In the genomic region with DNA sequence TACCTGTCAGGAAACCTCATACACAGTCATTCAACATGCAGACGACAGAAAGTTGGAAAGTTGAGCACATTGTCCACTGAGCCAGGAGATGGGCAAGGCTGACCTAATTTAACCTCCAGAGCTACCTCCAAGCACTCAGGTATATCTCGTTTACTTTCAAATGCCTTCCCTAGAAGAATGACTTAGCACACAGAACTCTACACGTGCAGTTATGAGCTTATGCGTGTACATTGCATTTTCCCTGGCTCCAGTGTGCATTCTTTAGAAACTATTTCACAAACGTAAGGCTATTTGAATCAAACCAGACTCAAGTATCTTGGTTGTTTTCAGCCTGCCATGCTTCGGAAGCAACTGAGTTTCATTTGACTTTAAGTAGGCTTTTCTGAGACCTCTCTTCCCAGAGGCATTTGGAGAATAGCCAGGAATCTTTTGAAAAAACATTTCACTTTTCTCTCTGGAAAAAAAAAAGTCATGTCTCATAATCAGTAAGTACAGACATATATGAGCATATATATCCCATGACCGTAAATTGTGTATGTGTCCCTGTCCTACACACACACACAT, we compare ENCODE assay signal across 29 mouse cellular contexts.
DNase-seq lines count a peak whose midpoint lies in the region; ATAC-seq and TF ChIP-seq lines count a peak whose summit lies in the region.
"Had no signal": no experiment of that assay in that cellular context is flagged by ENCODE, and none has a peak within 500 bp of the region (broad histone marks: within the 10 kb centered on the region; RNA-seq: fewer than 3 reads in every experiment).

No protein-coding gene starts in this region.

- H3K9ac ChIP-seq in embryonic facial prominence, embryonic 13.5 days, result no peak overlapping the region
- no peak overlapping the region for H3K9ac ChIP-seq in limb, embryonic 14.5 days (ENCODE audit: low read depth, low read length, severe bottlenecking)
- H3K9ac ChIP-seq: heart, embryonic 12.5 days; hindbrain, embryonic 15.5 days; limb, embryonic 12.5 days; liver, embryonic 13.5 days; midbrain, embryonic 13.5 days; neural tube, embryonic 13.5 days had no signal

- no peaks in the 10 kb centered on the region for H3K36me3 ChIP-seq in embryonic facial prominence, embryonic 13.5 days
- no peaks in the 10 kb centered on the region for H3K36me3 ChIP-seq in embryonic facial prominence, embryonic 10.5 days (replicated peaks)
- no peaks in the 10 kb centered on the region for H3K36me3 ChIP-seq in limb, embryonic 14.5 days (ENCODE audit: control insufficient read depth, insufficient read depth, low read length)
- H3K36me3 ChIP-seq in limb, embryonic 10.5 days, result no peaks in the 10 kb centered on the region
- H3K36me3 ChIP-seq: G1E; heart, embryonic 12.5 days; hindbrain, embryonic 10.5 days; hindbrain, embryonic 15.5 days; limb, embryonic 12.5 days; liver, embryonic 13.5 days; midbrain, embryonic 13.5 days; neural tube, embryonic 13.5 days had no signal

- H3K27me3 ChIP-seq in embryonic facial prominence, embryonic 13.5 days, result no peaks in the 10 kb centered on the region
- no peaks in the 10 kb centered on the region for H3K27me3 ChIP-seq in embryonic facial prominence, embryonic 10.5 days (replicated peaks; ENCODE audit: low read depth, poor library complexity, severe bottlenecking)
- H3K27me3 ChIP-seq in limb, embryonic 14.5 days (ENCODE audit: control insufficient read depth, insufficient read depth, low read length), result no peaks in the 10 kb centered on the region
- no peaks in the 10 kb centered on the region for H3K27me3 ChIP-seq in limb, embryonic 10.5 days (ENCODE audit: low read depth, poor library complexity, severe bottlenecking)
- H3K27me3 ChIP-seq: heart, embryonic 12.5 days; hindbrain, embryonic 15.5 days; limb, embryonic 12.5 days; liver, embryonic 13.5 days; midbrain, embryonic 13.5 days; neural tube, embryonic 13.5 days; Patski had no signal

- DNase-seq in embryonic facial prominence, embryonic 10.5 days (ENCODE audit: low spot score), result no peak
- peak; percentile 60 for DNase-seq in limb, embryonic 14.5 days (ENCODE audit: low spot score)
- DNase-seq in limb, embryonic 10.5 days (ENCODE audit: low spot score), result no peak
- DNase-seq in 3T3-L1 (ENCODE audit: low read depth, low spot score), result peak; percentile 36
- no peak for DNase-seq in gastrocnemius, postnatal 14 days
- DNase-seq: adrenal gland, postnatal 14 days; cerebellum, adult 11-12 months; cerebellum, adult 9-11 months; embryo, embryonic 11 days; gastrocnemius, adult 2 months; heart, adult 2 months; heart, postnatal 10 days; kidney, adult 9 months; kidney, postnatal 14 days; liver, embryonic 13.5 days; lung, adult 2 months had no signal

- 0 out of 2 replicates have a peak, but pooled peaks cover 6% of the 10 kb centered on the region for H3K4me1 ChIP-seq in embryonic facial prominence, embryonic 13.5 days
- no peaks in the 10 kb centered on the region for H3K4me1 ChIP-seq in embryonic facial prominence, embryonic 10.5 days
- no peaks in the 10 kb centered on the region for H3K4me1 ChIP-seq in limb, embryonic 14.5 days (ENCODE audit: control insufficient read depth, insufficient read depth, low read length)
- H3K4me1 ChIP-seq in limb, embryonic 10.5 days, result no peaks in the 10 kb centered on the region
- peaks cover 9% of the 10 kb centered on the region for H3K4me1 ChIP-seq in embryonic fibroblast, embryonic 13.5 days (ENCODE audit: control insufficient read depth, insufficient read depth, low read length)
- H3K4me1 ChIP-seq: heart, embryonic 12.5 days; hindbrain, embryonic 10.5 days; hindbrain, embryonic 15.5 days; limb, embryonic 12.5 days; liver, embryonic 13.5 days; midbrain, embryonic 13.5 days; neural tube, embryonic 13.5 days had no signal

- no peak for TF ChIP-seq CTCF in embryonic fibroblast, embryonic 13.5 days (IDR thresholded peaks at IDR 0.05; ENCODE audit: borderline replicate concordance, insufficient read depth, low read length)

- no peak overlapping the region for H3K4me2 ChIP-seq in embryonic facial prominence, embryonic 13.5 days
- H3K4me2 ChIP-seq in limb, embryonic 14.5 days (replicated peaks; ENCODE audit: low read depth, low read length, severe bottlenecking), result no peak overlapping the region
- H3K4me2 ChIP-seq: heart, embryonic 12.5 days; hindbrain, embryonic 15.5 days; limb, embryonic 12.5 days; liver, embryonic 13.5 days; midbrain, embryonic 13.5 days; neural tube, embryonic 13.5 days had no signal

- no peak for TF ChIP-seq POLR2A in limb, embryonic 14.5 days (IDR thresholded peaks at IDR 0.05; ENCODE audit: borderline replicate concordance, extremely low read depth, insufficient read depth, insufficient read length)
- TF ChIP-seq POLR2A in embryonic fibroblast, embryonic 13.5 days (IDR thresholded peaks at IDR 0.05; ENCODE audit: low read depth, low read length), result no peak

- no peak overlapping the region for H3K4me3 ChIP-seq in embryonic facial prominence, embryonic 13.5 days
- H3K4me3 ChIP-seq in embryonic facial prominence, embryonic 10.5 days, result no peak overlapping the region
- H3K4me3 ChIP-seq in limb, embryonic 14.5 days (replicated peaks; ENCODE audit: low read length), result no peak overlapping the region
- H3K4me3 ChIP-seq in limb, embryonic 10.5 days, result no peak overlapping the region
- H3K4me3 ChIP-seq in embryonic fibroblast, embryonic 13.5 days (ENCODE audit: insufficient read depth, low read length), result no peak overlapping the region
- H3K4me3 ChIP-seq: gastrocnemius, adult 2 months; heart, adult 2 months; heart, embryonic 12.5 days; hindbrain, embryonic 10.5 days; hindbrain, embryonic 15.5 days; limb, embryonic 12.5 days; liver, embryonic 13.5 days; midbrain, embryonic 13.5 days; neural tube, embryonic 13.5 days had no signal

- no peak for ATAC-seq in embryonic facial prominence, embryonic 13.5 days (ENCODE audit: insufficient number of reproducible peaks, insufficient read depth, low FRiP score, low TSS enrichment, low read depth)
- no peak for ATAC-seq in limb, embryonic 14.5 days (ENCODE audit: low FRiP score, low read depth)
- ATAC-seq: forebrain, embryonic 14.5 days; inflammation-experienced regulatory T-cells, adult 6 months; midbrain, embryonic 13.5 days; Patski had no signal

- WGBS in embryonic facial prominence, embryonic 13.5 days, result 48% methylated on average over 7 of the region's 7 CpGs
- 86% methylated on average over 7 of the region's 7 CpGs for WGBS in embryonic facial prominence, embryonic 10.5 days
- 57% methylated on average over 7 of the region's 7 CpGs for WGBS in limb, embryonic 14.5 days
- WGBS in limb, embryonic 10.5 days, result 88% methylated on average over 7 of the region's 7 CpGs

- intact Hi-C loops in gastrocnemius, postnatal 14 days (cut with DNase I; ENCODE audit: low total_unique reads), result no loop called here

- H3K27ac ChIP-seq in embryonic facial prominence, embryonic 13.5 days, result peak overlapping the region; percentile 44
- no peak overlapping the region for H3K27ac ChIP-seq in embryonic facial prominence, embryonic 10.5 days (replicated peaks)
- H3K27ac ChIP-seq in limb, embryonic 14.5 days (replicated peaks; ENCODE audit: low read depth, low read length), result no peak overlapping the region
- no peak overlapping the region for H3K27ac ChIP-seq in limb, embryonic 10.5 days
- H3K27ac ChIP-seq in embryonic fibroblast, embryonic 13.5 days (ENCODE audit: insufficient read depth, low read length), result peak overlapping the region; percentile 76
- H3K27ac ChIP-seq: gastrocnemius, adult 2 months; heart, adult 2 months; hindbrain, embryonic 10.5 days; hindbrain, embryonic 15.5 days; limb, embryonic 12.5 days; liver, embryonic 13.5 days; macrophage; midbrain, embryonic 13.5 days; neural tube, embryonic 13.5 days had no signal

- no peaks in the 10 kb centered on the region for H3K9me3 ChIP-seq in embryonic facial prominence, embryonic 13.5 days
- H3K9me3 ChIP-seq in embryonic facial prominence, embryonic 10.5 days, result no peaks in the 10 kb centered on the region
- H3K9me3 ChIP-seq in limb, embryonic 14.5 days (ENCODE audit: control insufficient read depth, low read length), result no peaks in the 10 kb centered on the region
- H3K9me3 ChIP-seq in limb, embryonic 10.5 days (replicated peaks), result no peaks in the 10 kb centered on the region
- H3K9me3 ChIP-seq: G1E; heart, embryonic 12.5 days; hindbrain, embryonic 10.5 days; hindbrain, embryonic 15.5 days; limb, embryonic 12.5 days; liver, embryonic 13.5 days; midbrain, embryonic 13.5 days; neural tube, embryonic 13.5 days had no signal

Comparison
In these comparisons a context has a peak if more than half of its experiments do, and no peak if none do; other contexts are left out.
1. H3K27ac ChIP-seq: peak in embryonic facial prominence, embryonic 13.5 days (single experiment) and embryonic fibroblast, embryonic 13.5 days (single experiment); none in embryonic facial prominence, embryonic 10.5 days (single experiment), limb, embryonic 14.5 days (single experiment) and limb, embryonic 10.5 days (single experiment).
2. DNase-seq: peak in limb, embryonic 14.5 days (single experiment) and 3T3-L1 (single experiment); none in embryonic facial prominence, embryonic 10.5 days (single experiment), limb, embryonic 10.5 days (single experiment) and gastrocnemius, postnatal 14 days (single experiment).